Mouse (Mus musculus) MEL (cell line): Measurements from ENCODE around the gene Poldip3.

ENCODE experiments used
- CTCF ChIP-seq, 3 experiments: IDR thresholded peaks in 2 of 3; conservative IDR thresholded peaks in 1 of 3; 2 replicates each; pipeline ENCODE4 v1.5.1; 2011 to 2012; ENCODE audit warnings: low read length in 3 of 3, low read depth in 2 of 3, mild to moderate bottlenecking in 2 of 3, improper control_type of control experiment in 1 of 3, inconsistent platforms in 1 of 3, mixed read lengths in 1 of 3, moderate library complexity in 1 of 3; ENCODE audit not compliant: control insufficient read depth in 1 of 3, insufficient read depth in 1 of 3, poor library complexity in 1 of 3, severe bottlenecking in 1 of 3
- EP300 ChIP-seq, 2 experiments: IDR thresholded peaks; 2 replicates each; pipeline ENCODE4 v1.6.1; 2011; ENCODE audit warnings: improper control_type of control experiment in 2 of 2, low read length in 2 of 2, low read depth in 1 of 2, mild to moderate bottlenecking in 1 of 2
- ETS1 ChIP-seq: IDR thresholded peaks from 2 replicates; pipeline ENCODE4 v1.6.1; 2012; ENCODE audit warnings: low read depth, mild to moderate bottlenecking, inconsistent platforms, low read length, improper control_type of control experiment, moderate library complexity
- GATA1 ChIP-seq: IDR thresholded peaks from 2 replicates; pipeline ENCODE4 v1.6.1; 2011; ENCODE audit warnings: low read depth, low read length, improper control_type of control experiment
- MAFK ChIP-seq: IDR thresholded peaks from 2 replicates; pipeline ENCODE4 v1.6.1; 2011; ENCODE audit warnings: low read depth, mild to moderate bottlenecking, low read length, improper control_type of control experiment, borderline replicate concordance
- NELFE ChIP-seq: IDR thresholded peaks from 2 replicates; pipeline ENCODE4 v1.6.1; 2011; ENCODE audit warnings: low read depth, low read length, improper control_type of control experiment
- POLR2A ChIP-seq, 2 experiments: IDR thresholded peaks; 2 replicates each; pipeline ENCODE4 v1.6.1; 2011 to 2012; ENCODE audit warnings: low read length in 2 of 2, mild to moderate bottlenecking in 2 of 2, control low read depth in 1 of 2, improper control_type of control experiment in 1 of 2, low read depth in 1 of 2, moderate library complexity in 1 of 2; ENCODE audit not compliant: control insufficient read depth in 1 of 2, insufficient read depth in 1 of 2, poor library complexity in 1 of 2
- POLR2AphosphoS2 ChIP-seq: IDR thresholded peaks from 2 replicates; pipeline ENCODE4 v1.6.1; 2011; ENCODE audit warnings: low read length, improper control_type of control experiment
- TBP ChIP-seq: IDR thresholded peaks from 2 replicates; pipeline ENCODE4 v1.8.0; 2011; ENCODE audit warnings: low read depth, low read length, improper control_type of control experiment
- USF1 ChIP-seq: IDR thresholded peaks from 2 replicates; pipeline ENCODE4 v1.6.1; 2014; ENCODE audit warnings: low read depth, mild to moderate bottlenecking, inconsistent platforms, low read length, improper control_type of control experiment, moderate library complexity
- ZC3H11A ChIP-seq: IDR thresholded peaks from 2 replicates; pipeline ENCODE4 v1.6.1; 2012; ENCODE audit warnings: low read depth, mild to moderate bottlenecking, inconsistent platforms, low read length, improper control_type of control experiment
- ZKSCAN1 ChIP-seq: IDR thresholded peaks from 2 replicates; pipeline ENCODE4 v1.6.1; 2012; ENCODE audit warnings: low read depth, mild to moderate bottlenecking, inconsistent platforms, low read length, improper control_type of control experiment, moderate library complexity

DNA sequence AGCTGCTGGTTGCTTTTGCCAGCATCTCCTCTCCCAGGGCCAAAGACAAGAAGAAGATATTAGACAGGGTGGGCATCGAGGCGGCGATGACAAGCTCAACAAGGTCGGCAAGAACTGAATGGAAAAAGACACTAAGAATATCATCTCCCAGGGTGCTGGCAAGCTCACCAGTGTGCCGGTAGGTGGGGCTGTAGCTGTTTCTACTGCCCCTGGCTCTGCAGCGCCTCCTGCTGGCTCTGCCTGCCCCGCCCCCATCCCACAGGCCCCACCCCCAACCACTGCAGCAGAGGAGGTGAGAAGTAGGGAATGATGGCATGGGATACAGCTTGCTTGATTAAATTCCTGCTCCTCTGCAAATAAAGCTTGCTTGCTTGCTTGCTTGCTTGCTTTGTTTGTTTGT, 63.3 kb downstream of the Poldip3 start:
- TF ChIP-seq POLR2A (IDR thresholded peaks at IDR 0.05; ENCODE audit: control insufficient read depth in 1 of 2, insufficient read depth in 1 of 2, low read depth in 1 of 2, low read length in 2 of 2, poor library complexity in 1 of 2) (no peak), POLR2AphosphoS2 (no peak), NELFE (no peak), CTCF (IDR thresholded peaks at IDR 0.05 in 2 of 3, conservative IDR thresholded peaks at IDR 0.05 in 1 of 3; ENCODE audit: control insufficient read depth in 1 of 3, insufficient read depth in 1 of 3, low read depth in 2 of 3, low read length in 3 of 3, poor library complexity in 1 of 3, severe bottlenecking in 1 of 3) (peak; percentile 83 to 100 (median 97)), GATA1 (no peak), USF1 (no peak), TBP (no peak), EP300 (IDR thresholded peaks at IDR 0.05; ENCODE audit: low read depth in 1 of 2, low read length in 2 of 2) (no peak), MAFK (no peak), ZKSCAN1 (no peak), ZC3H11A (no peak), ETS1 (no peak)
